Mouse (Mus musculus): ENCODE results near the gene Tmem248. TPM values are rescaled to one million over a fixed set of nuclear protein-coding genes. Genes with fewer than 3 reads are reported as not detected.

Tmem248 gene
- polyA plus RNA-seq, 1 experiment from 2014 or later: 37.2 TPM

DNA sequence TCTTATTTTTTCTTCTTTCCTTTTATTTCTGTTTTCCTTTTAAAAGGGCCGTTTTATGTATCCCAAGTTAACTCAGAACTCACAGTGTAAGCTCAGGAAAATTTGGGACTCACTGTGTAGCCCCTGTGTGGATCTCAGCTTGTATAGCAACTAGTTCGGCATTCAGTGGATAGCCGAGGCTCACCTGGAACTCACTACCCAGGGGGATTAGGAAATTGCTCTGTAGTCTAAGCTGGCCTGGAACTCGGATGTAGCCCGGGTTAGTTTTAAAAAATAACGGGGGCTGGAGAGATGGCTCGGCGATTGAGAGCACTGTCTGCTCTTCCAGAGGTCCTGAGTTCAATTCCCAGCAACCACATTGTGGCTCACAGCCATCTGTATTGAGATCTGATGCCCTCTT, 40.4 kb downstream of the Tmem248 start:
- peaks cover 13% of the 10 kb centered on the region for H3K4me1 ChIP-seq (replicated peaks)
- peaks cover 30% of the 10 kb centered on the region for H3K36me3 ChIP-seq
- H3K4me3 ChIP-seq (replicated peaks): peak overlapping the region; percentile 68
- no peaks in the 10 kb centered on the region for H3K9me3 ChIP-seq
- peak overlapping the region; percentile 70 for H3K9ac ChIP-seq (replicated peaks)
- peak overlapping the region; percentile 79; the same call in 1 of the 2 replicates for H3K27ac ChIP-seq
- WGBS: 12% methylated on average over 8 of the region's 8 CpGs
- no peaks in the 10 kb centered on the region for H3K27me3 ChIP-seq
- ATAC-seq (ENCODE audit: insufficient number of reproducible peaks, insufficient read depth, low FRiP score, low TSS enrichment, low read depth): no peak
- peak overlapping the region; percentile 68 for H3K4me2 ChIP-seq

DNA sequence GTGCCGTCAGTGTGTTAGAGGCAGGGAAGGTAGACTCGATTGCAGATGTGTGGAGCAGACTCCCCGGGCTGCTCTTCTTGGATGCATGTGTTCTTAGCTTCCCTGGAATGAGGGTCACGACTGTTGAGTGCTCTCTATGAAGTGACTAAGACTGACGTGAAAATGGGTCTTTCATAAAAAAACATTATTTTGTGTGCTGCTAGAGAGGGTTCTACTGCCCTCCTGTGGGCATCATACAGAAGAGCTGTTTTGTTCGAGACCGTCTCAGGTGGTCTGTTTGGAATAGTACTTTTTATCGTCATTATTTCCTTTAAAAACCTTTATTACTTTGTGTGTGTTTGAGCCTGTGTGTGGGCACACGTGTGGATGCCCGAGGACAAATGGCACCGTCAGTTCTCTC, 46.6 kb downstream of the Tmem248 start:
- H3K4me1 ChIP-seq (replicated peaks): no peaks in the 10 kb centered on the region
- no peak overlapping the region for H3K9ac ChIP-seq (replicated peaks)
- no peak overlapping the region for H3K4me3 ChIP-seq (replicated peaks)
- ATAC-seq (ENCODE audit: insufficient number of reproducible peaks, insufficient read depth, low FRiP score, low TSS enrichment, low read depth): no peak
- peaks cover 70% of the 10 kb centered on the region for H3K36me3 ChIP-seq
- no peaks in the 10 kb centered on the region for H3K9me3 ChIP-seq
- no peak overlapping the region for H3K27ac ChIP-seq
- H3K27me3 ChIP-seq: no peaks in the 10 kb centered on the region
- H3K4me2 ChIP-seq: no peak overlapping the region
- WGBS: 79% methylated on average over 11 of the region's 11 CpGs

DNA sequence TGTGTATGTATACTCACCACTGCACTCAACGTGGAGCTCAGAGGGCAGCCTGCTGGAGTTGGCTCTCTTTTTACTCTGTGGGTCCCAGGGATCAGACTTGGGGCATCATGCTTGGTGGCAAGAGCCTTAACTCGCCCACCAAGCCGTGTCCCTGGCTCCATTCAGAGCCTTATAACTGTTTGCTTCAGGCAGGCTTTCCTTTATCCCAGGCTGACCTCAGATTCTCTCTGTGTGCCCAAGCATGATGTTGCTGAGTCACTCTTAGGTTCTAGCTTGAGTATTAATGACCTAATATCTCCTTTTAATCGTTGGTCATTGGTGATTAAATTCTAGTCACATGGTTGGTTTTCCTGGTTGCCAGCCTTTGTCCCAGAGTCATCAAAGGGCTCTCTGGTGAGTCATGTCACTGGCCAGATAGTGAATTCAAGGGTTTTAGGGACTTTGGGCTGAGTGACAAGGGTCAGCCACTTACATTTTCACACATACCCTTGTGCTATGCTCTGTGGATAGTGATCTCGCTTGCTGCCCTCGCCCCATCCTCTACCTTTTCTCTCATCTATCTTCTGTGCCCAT, 47.6 kb downstream of the Tmem248 start:
- H3K27me3 ChIP-seq: no peaks in the 10 kb centered on the region
- H3K4me2 ChIP-seq: no peak overlapping the region
- WGBS: 89% methylated on average over 6 of the region's 6 CpGs
- H3K9me3 ChIP-seq: no peaks in the 10 kb centered on the region
- no peak overlapping the region for H3K9ac ChIP-seq (replicated peaks)
- H3K27ac ChIP-seq: no peak overlapping the region
- no peak for ATAC-seq (ENCODE audit: insufficient number of reproducible peaks, insufficient read depth, low FRiP score, low TSS enrichment, low read depth)
- H3K4me1 ChIP-seq (replicated peaks): no peaks in the 10 kb centered on the region
- H3K36me3 ChIP-seq: peaks cover 74% of the 10 kb centered on the region
- no peak overlapping the region for H3K4me3 ChIP-seq (replicated peaks)

DNA sequence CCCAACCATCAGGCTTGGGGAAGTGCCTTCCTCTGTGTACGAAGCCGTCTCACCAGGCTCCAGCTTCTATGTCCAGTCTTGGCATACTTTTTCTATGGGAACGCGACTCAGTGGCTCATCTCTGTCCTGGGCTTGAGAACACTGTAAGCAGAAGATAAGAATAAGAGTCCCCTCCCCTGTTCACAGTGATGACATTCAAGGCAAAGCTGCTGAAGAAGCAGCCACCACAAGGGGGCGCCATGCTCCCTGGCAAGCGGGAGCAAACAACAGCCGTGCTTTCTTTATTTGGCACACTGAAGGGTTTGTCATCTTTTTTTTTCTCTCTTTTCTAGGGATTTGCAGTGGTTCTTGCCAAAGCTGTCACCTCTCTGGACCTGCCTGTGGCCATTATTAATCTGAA, 49.8 kb downstream of the Tmem248 start:
- 87% methylated on average over 7 of the region's 7 CpGs for WGBS
- no peak overlapping the region for H3K4me2 ChIP-seq
- H3K4me1 ChIP-seq (replicated peaks): no peaks in the 10 kb centered on the region
- ATAC-seq (ENCODE audit: insufficient number of reproducible peaks, insufficient read depth, low FRiP score, low TSS enrichment, low read depth): no peak
- no peak overlapping the region for H3K4me3 ChIP-seq (replicated peaks)
- no peak overlapping the region for H3K27ac ChIP-seq
- no peak overlapping the region for H3K9ac ChIP-seq (replicated peaks)
- no peaks in the 10 kb centered on the region for H3K9me3 ChIP-seq
- peaks cover 88% of the 10 kb centered on the region for H3K36me3 ChIP-seq
- no peaks in the 10 kb centered on the region for H3K27me3 ChIP-seq

GRCm38 (mm10) chr5:130267316-130267715, 50.4 kb downstream of the Tmem248 start:
- Histone ChIP-seq H3K4me3 (replicated peaks) (no peak overlapping the region), H3K27me3 (no peaks in the 10 kb centered on the region), H3K4me2 (no peak overlapping the region), H3K36me3 (peaks cover 91% of the 10 kb centered on the region), H3K4me1 (replicated peaks) (no peaks in the 10 kb centered on the region), H3K27ac (no peak overlapping the region), H3K9me3 (no peaks in the 10 kb centered on the region; the same call in 1 of the 2 replicates), H3K9ac (replicated peaks) (no peak overlapping the region)
- no peak for ATAC-seq (ENCODE audit: insufficient number of reproducible peaks, insufficient read depth, low FRiP score, low TSS enrichment, low read depth)
- 97% methylated on average over 1 of the region's 1 CpGs for WGBS

DNA sequence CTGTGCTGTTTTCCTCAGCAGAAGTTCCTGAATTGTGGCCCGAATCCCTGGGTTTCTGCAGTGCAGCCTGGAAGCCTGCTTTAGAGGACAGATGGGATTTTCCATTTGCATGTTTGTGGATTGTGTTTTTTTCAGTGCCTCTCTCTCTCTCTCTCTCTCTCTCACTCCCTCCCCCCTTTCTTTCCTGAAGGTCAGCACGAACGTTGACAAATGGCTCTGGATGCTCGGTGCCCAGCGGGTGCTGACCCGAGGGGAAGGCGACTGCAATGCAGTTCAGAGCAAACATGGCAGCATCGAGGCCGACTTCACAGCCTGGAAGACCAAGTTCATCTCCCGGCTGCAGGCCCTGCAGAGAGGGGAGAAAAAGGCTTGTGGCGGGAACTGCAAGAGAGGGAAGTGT, 52.1 kb downstream of the Tmem248 start:
- Histone ChIP-seq H3K9me3 (no peaks in the 10 kb centered on the region; the same call in 1 of the 2 replicates), H3K36me3 (peaks cover 90% of the 10 kb centered on the region), H3K4me1 (replicated peaks) (no peaks in the 10 kb centered on the region), H3K4me3 (replicated peaks) (no peak overlapping the region), H3K27me3 (no peaks in the 10 kb centered on the region), H3K27ac (no peak overlapping the region), H3K4me2 (no peak overlapping the region), H3K9ac (replicated peaks) (no peak overlapping the region)
- ATAC-seq (ENCODE audit: insufficient number of reproducible peaks, insufficient read depth, low FRiP score, low TSS enrichment, low read depth): no peak
- 83% methylated on average over 11 of the region's 11 CpGs for WGBS

GRCm38 (mm10) chr5:130272344-130272743, 55.5 kb downstream of the Tmem248 start:
- peaks cover 89% of the 10 kb centered on the region for H3K36me3 ChIP-seq
- no peak overlapping the region for H3K27ac ChIP-seq
- no peaks in the 10 kb centered on the region for H3K27me3 ChIP-seq
- no peaks in the 10 kb centered on the region for H3K4me1 ChIP-seq (replicated peaks)
- 94% methylated on average over 1 of the region's 1 CpGs for WGBS
- no peak for ATAC-seq (ENCODE audit: insufficient number of reproducible peaks, insufficient read depth, low FRiP score, low TSS enrichment, low read depth)
- no peak overlapping the region for H3K9ac ChIP-seq (replicated peaks)
- H3K4me3 ChIP-seq (replicated peaks): no peak overlapping the region
- no peaks in the 10 kb centered on the region; the same call in 1 of the 2 replicates for H3K9me3 ChIP-seq
- H3K4me2 ChIP-seq: no peak overlapping the region

DNA sequence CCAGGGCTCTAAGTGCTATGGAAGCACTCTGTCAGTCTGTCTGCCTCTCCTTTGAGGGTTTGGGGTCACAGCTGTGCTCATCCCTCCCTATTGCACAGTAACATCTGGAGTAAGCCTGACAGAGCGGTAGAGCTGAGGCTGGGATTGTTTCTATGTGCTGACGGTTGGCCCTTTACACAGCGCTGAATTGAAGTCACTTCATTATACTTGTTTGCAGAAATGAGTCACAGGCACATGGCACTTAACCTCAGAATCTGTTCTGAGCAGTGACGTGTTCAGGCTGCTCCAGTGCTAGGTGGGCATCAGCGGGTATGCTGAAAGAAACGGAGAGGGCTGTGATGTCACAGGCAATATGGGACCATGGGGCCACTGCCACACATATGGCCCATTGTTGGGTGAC, 56.2 kb downstream of the Tmem248 start:
- Histone ChIP-seq H3K4me1 (replicated peaks) (no peaks in the 10 kb centered on the region), H3K9me3 (no peaks in the 10 kb centered on the region; the same call in 1 of the 2 replicates), H3K9ac (replicated peaks) (no peak overlapping the region), H3K27ac (no peak overlapping the region), H3K27me3 (no peaks in the 10 kb centered on the region), H3K4me2 (no peak overlapping the region), H3K36me3 (peaks cover 89% of the 10 kb centered on the region), H3K4me3 (replicated peaks) (no peak overlapping the region)
- 94% methylated on average over 6 of the region's 6 CpGs for WGBS
- no peak for ATAC-seq (ENCODE audit: insufficient number of reproducible peaks, insufficient read depth, low FRiP score, low TSS enrichment, low read depth)

DNA sequence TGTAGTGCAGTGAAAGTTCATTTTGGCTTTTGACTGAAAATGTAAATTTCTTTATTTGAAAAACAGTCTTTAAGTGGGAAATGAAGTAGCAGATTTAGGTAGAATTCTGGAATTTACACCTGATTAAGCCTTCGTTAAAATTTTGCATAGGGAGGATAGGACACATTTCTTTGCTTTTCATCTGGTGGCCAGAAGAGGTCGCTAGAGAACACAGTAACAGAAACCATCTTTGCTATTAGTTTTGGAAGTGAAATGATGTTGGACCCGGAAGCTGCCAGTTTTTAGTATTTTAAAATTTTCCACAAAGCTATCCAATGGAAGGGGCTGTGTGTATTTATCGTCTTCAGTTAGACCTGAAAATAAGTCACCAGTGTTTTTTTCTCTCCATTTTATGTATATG, 58.6 kb downstream of the Tmem248 start:
- H3K27ac ChIP-seq: no peak overlapping the region
- ATAC-seq (ENCODE audit: insufficient number of reproducible peaks, insufficient read depth, low FRiP score, low TSS enrichment, low read depth): no peak
- H3K27me3 ChIP-seq: no peaks in the 10 kb centered on the region
- H3K4me1 ChIP-seq (replicated peaks): no peaks in the 10 kb centered on the region
- 58% methylated on average over 4 of the region's 4 CpGs for WGBS
- H3K4me2 ChIP-seq: no peak overlapping the region
- H3K9ac ChIP-seq (replicated peaks): no peak overlapping the region
- H3K9me3 ChIP-seq: no peaks in the 10 kb centered on the region; the same call in 1 of the 2 replicates
- H3K36me3 ChIP-seq: peaks cover 89% of the 10 kb centered on the region
- no peak overlapping the region for H3K4me3 ChIP-seq (replicated peaks)

GRCm38 (mm10) chr5:130278011-130278472, 61.2 kb downstream of the Tmem248 start:
- WGBS: 88% methylated on average over 7 of the region's 7 CpGs

DNA sequence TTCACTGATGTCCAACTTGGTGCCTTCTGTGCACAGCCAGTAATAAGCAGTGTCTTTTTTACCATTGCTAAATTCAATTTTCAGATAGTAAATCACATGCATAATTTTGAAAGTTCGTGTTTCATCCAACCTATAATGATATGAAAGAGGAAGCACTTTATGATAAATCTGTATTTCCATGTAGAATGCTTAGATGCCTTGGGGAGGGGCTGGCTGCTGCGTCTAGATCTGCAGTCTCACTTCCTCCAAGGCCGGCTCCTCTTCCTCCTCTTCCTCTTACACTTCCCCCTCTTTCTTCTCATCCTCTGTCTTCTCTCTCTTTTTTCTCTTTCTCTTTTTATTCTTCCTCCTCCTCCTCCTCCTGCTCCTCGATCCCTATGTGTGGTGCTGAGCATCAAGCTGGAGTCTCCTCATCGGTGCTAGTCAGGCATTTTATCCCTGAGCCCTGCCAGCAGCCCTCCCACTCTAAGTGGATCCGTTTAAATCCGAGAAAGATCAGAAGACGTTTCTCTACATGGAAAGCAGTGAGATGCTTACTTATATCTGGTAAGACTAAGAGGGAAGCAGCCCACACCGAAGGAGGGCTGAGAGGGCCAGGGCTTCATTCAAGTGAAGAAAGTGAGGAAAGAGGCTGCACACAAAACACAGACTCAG, 66.3 kb downstream of the Tmem248 start:
- Histone ChIP-seq H3K27me3 (no peaks in the 10 kb centered on the region), H3K4me2 (no peak overlapping the region), H3K36me3 (peaks cover 91% of the 10 kb centered on the region), H3K9ac (replicated peaks) (no peak overlapping the region), H3K27ac (no peak overlapping the region), H3K4me1 (replicated peaks) (no peaks in the 10 kb centered on the region), H3K9me3 (0 out of 2 replicates have a peak, but pooled peaks cover 4% of the 10 kb centered on the region), H3K4me3 (replicated peaks) (no peak overlapping the region)
- WGBS: 95% methylated on average over 9 of the region's 9 CpGs
- no peak for ATAC-seq (ENCODE audit: insufficient number of reproducible peaks, insufficient read depth, low FRiP score, low TSS enrichment, low read depth)

More at GRCm38 (mm10) chr5:130278011-130278472, 61.2 kb downstream of the Tmem248 start:
- no peaks in the 10 kb centered on the region for H3K27me3 ChIP-seq
- H3K4me3 ChIP-seq (replicated peaks): no peak overlapping the region
- H3K9me3 ChIP-seq: no peaks in the 10 kb centered on the region
- peaks cover 88% of the 10 kb centered on the region for H3K36me3 ChIP-seq
- no peaks in the 10 kb centered on the region for H3K4me1 ChIP-seq (replicated peaks)
- no peak overlapping the region for H3K9ac ChIP-seq (replicated peaks)
- no peak overlapping the region for H3K4me2 ChIP-seq
- H3K27ac ChIP-seq: no peak overlapping the region
- ATAC-seq (ENCODE audit: insufficient number of reproducible peaks, insufficient read depth, low FRiP score, low TSS enrichment, low read depth): no peak

Measured in limb, embryonic 12.5 days (tissue).